Mouse (Mus musculus) splenic B cell, adult 2 months (primary cell): ENCODE data around the gene Sipa1l2.

Experiments used
- DNase-seq: peaks from one replicate; pipeline ENCODE4 v3.0.0-alpha.2; 2011; ENCODE audit warnings: low read depth, low spot score
- H3K27me3 ChIP-seq: 2 replicates; pipeline ENCODE4 v1.6.1; 2012; ENCODE audit warnings: mild to moderate bottlenecking, low read length, moderate library complexity, mixed read lengths; ENCODE audit not compliant: control insufficient read depth, poor library complexity, insufficient read depth, severe bottlenecking
- H3K36me3 ChIP-seq: 2 replicates; pipeline ENCODE4 v1.6.1; 2012; ENCODE audit warnings: mild to moderate bottlenecking, low read length, moderate library complexity, mixed read lengths; ENCODE audit not compliant: control insufficient read depth, poor library complexity, insufficient read depth, severe bottlenecking

Sipa1l2 gene

DNA sequence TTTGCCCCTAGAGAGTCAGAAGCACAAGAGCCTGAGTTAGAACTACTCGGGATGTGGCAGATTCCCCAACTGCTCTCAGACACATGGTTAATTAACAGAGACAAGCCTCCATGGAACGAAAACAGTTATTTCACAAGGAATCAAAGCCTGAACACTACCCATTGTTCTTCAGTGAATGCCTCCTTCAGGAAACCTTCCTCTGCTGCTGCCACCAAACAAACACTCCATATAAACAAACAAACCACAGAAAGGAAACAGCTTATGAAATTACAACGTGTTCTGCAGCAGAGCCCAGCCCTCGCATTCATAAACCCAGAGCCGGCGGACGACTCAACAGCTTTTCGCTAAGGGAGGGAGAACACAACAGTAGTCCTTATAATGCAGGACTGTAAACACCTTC, 52.2 kb downstream of the Sipa1l2 start:
- no peak for DNase-seq
- Histone ChIP-seq H3K36me3 (no peaks in the 10 kb centered on the region), H3K27me3 (no peaks in the 10 kb centered on the region)

DNA sequence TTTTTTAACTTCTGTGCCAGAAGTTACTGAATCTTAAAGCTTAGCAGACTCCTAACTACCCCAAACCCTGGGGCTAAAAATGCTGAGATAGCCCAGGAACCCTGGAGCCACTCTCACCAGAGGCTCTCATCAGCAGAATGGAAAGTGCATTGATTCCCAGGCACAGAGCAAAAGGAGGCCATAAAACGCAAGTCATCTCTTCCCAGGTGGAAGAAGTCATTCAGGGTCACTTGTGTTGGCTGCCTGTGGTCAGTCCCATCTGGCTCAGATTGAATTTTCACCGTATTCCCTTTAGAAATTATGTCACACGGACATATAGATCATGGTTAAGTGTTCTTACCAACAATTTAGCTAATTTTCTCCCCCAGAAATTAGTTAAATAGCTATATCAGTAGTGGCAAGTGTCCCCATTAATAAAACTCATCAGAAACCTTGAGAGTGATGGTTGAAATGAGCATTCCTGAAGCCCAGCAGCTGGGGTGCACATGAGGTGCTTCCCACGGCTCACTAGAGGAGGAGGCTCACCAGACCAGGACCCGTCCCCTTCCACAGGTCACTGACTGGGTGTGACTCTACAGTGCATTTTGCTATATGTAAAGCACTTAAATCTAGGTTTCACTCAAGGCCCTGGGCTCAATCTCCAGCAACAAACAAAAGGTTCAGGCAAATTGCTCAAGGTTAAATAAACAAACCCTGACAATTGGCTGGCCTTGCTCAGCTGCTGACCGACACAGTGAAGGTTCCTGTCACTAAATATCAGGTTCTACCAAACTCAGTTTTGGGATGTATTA, 53.3 kb downstream of the Sipa1l2 start:
- Histone ChIP-seq H3K27me3 (no peaks in the 10 kb centered on the region), H3K36me3 (no peaks in the 10 kb centered on the region; the same call in 1 of the 2 replicates)
- DNase-seq, result no peak

DNA sequence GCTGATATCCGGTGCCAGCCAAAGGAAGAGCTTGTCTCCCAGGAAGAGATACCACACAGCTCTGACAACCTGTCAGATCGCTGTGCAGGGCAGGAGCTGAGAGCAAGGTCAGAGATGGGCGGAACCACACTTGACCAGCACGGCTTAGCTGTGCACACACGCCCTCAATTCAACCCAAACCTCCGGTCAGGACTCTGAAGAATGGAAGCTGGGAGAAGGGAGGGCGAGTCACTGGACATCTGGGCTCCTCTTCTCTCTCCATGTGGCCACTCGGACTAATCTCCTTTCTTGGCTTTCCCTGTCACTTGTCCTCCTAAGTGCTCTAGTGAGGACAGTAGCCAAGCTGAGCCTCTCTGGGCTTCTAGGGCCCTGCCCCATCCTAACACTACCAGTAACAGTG, 53.9 kb downstream of the Sipa1l2 start:
- Histone ChIP-seq H3K36me3 (no peaks in the 10 kb centered on the region; the same call in 1 of the 2 replicates), H3K27me3 (no peaks in the 10 kb centered on the region)
- DNase-seq, result no peak

DNA sequence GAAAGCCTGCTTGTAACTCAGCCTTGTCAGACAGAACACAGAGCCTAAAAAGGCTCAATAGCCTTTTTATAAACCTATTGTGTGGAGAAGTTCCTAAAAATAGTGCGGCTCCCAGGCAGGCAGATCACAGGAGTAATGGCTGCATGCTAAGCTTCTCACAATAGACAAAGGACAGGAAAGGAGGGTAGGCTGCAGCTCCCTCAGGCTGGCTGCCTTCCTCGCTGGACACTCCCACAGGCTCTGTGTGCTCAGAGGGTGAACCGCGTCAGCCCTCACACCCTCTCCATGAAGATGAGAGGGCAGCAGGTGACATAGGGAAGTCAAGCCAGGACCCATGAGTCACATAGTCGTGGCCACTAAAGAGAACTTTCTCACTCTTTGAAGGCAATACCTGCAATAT, 55.7 kb downstream of the Sipa1l2 start:
- Histone ChIP-seq H3K36me3 (no peaks in the 10 kb centered on the region; the same call in 1 of the 2 replicates), H3K27me3 (no peaks in the 10 kb centered on the region)
- no peak for DNase-seq

DNA sequence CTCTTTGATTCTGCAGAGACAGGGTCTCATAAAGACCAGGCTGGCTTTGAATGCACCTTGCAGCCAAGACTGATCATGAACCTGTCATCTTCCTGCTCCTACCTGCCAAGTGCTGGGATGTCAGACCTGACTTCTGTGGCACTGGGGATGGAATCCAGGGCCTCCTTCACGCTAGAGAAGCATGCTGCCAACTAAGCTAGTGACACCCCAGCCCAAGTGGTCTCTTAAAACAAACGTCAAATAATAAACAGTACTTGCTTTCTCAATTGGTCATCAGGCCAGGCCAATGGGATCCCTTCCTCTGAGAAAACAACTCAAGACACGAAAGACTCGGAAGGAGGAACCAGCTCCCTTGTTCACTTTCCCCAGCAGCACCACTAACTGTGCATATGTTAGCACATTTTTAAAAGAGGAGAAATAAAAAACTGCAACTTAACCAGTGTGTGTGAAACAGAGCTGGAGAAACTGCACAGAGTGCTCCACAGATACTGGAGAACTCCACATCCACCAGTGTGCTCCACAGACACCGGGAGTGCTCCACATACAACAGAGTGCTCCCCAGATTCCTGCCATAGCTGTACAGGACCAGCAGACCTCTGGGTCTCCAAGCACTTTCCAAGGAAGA, 56.3 kb downstream of the Sipa1l2 start:
- DNase-seq, result no peak
- Histone ChIP-seq H3K36me3 (no peaks in the 10 kb centered on the region; the same call in 1 of the 2 replicates), H3K27me3 (no peaks in the 10 kb centered on the region)

DNA sequence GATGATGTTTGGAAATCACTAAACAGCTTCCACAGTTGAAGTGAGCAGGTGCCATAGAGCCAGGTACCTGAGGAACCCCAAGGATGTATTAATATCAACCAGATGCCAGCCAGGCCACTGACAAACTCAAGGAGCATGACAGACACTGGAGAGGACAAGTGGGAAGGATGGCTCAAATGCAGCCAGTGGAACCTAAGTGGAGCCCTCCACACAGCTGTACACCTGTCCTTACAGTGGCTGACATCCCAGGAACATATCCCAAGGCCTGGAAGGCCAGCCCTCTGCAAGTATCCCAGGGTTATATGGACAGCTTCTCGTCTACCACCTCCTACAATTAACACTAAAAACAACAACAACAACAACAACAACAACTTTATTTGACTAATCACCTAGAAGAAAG, 57.0 kb downstream of the Sipa1l2 start:
- H3K36me3 ChIP-seq, result no peaks in the 10 kb centered on the region; the same call in 1 of the 2 replicates
- no peak for DNase-seq

DNA sequence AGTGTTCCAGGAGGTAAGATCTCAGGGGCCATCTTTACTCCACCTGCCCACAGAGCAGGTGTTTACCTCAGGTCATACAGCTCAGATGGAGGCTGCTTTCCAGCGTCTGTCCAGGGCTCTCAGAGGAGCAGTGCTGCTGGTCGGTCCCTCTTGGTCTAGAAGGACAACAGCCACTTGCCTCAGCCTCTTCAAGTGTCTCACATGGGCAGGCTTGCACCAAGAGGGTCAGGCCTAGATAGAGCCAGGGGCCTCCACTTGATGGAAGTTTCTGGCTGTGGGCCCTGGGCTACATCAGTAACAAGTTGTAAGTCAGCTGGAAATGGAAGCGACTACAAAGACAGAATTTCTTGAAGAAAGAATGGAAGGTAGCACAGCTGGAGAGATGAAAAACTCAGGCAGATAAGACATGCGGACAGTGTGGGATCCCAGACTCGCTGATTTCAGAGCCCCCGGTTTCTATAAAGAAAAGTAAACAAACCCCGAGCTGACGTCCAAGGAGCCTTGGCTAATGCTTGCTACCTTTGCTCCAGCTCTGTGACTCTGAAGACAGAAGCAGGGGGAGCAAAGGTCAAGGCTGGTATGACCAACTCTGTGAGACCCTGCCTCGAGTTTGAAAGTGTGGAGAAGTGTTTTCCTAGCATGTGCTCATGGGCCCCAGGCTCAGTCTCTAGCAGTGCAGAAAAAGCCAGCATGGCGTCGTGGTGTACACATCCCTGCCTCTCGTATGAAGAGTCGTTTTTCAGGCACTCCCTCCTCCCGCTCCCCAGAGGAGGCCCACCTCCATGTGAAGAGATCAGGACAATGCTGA, 58.5 kb downstream of the Sipa1l2 start:
- Histone ChIP-seq H3K36me3 (no peaks in the 10 kb centered on the region; the same call in 1 of the 2 replicates), H3K27me3 (no peaks in the 10 kb centered on the region)
- DNase-seq, result no peak

More for the DNA sequence above, 57.0 kb downstream of the Sipa1l2 start:
- no peaks in the 10 kb centered on the region for H3K27me3 ChIP-seq

DNA sequence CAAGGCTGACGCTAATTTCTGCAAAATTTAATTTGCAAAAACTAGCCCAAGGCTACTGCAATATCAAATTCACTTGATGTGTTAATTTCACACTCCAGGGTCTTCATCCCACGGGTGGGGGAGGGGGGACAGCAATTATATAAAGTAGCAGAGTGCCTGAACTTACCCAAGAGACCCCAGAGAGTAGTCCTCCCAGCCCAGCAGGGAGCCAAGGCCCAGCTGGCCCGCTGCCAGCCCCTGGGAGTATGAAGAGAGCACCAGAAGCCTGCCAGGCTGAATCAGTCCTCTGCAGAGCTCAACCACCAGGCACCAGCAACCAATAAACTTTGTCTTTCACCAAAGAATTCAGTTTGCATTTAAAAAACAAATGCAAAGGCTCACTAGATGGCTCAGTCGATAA, 59.8 kb downstream of the Sipa1l2 start:
- DNase-seq, result no peak
- Histone ChIP-seq H3K36me3 (no peaks in the 10 kb centered on the region; the same call in 1 of the 2 replicates), H3K27me3 (no peaks in the 10 kb centered on the region)

DNA sequence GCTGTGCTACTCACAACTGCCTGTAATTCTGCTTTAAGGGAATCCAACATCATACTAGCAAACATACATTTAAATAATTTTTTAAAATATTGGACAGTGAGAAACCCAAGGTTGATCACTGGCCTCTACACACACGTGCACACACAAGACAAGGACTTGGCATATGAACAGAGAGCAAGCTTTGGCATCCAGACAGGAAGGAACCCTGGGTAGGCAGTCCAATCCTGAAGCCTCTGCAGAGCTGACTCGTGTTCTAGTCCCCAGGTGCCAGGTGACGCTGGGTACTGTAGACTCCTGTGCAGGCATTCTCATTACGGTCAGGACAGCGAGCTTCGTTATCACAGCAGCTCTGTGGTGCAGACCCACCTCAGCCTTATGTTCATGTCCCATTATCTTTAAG, 60.4 kb downstream of the Sipa1l2 start:
- no peaks in the 10 kb centered on the region for H3K27me3 ChIP-seq

DNA sequence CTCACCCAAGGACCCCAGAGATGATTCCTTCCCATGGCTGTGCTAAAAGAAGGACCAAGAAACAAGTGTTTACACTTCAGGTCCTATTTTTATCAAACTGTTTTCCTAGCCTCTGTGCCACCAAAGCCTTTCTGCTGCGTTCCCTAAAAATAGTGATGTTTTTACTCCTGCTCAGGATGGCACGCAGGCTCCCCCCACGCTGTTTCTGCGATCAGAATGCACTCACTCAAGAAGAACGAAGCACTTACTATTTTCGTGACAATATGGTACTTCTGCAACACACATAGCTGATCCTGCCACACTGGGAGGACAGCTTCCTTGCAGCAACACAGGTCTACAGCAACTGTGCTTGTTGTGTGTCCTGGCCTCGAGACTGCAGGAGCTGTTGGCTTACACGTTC, 62.3 kb downstream of the Sipa1l2 start:
- Histone ChIP-seq H3K36me3 (no peaks in the 10 kb centered on the region; the same call in 1 of the 2 replicates), H3K27me3 (no peaks in the 10 kb centered on the region)
- no peak for DNase-seq

More for the DNA sequence above, 60.4 kb downstream of the Sipa1l2 start:
- no peak for DNase-seq
- H3K36me3 ChIP-seq, result no peaks in the 10 kb centered on the region; the same call in 1 of the 2 replicates

DNA sequence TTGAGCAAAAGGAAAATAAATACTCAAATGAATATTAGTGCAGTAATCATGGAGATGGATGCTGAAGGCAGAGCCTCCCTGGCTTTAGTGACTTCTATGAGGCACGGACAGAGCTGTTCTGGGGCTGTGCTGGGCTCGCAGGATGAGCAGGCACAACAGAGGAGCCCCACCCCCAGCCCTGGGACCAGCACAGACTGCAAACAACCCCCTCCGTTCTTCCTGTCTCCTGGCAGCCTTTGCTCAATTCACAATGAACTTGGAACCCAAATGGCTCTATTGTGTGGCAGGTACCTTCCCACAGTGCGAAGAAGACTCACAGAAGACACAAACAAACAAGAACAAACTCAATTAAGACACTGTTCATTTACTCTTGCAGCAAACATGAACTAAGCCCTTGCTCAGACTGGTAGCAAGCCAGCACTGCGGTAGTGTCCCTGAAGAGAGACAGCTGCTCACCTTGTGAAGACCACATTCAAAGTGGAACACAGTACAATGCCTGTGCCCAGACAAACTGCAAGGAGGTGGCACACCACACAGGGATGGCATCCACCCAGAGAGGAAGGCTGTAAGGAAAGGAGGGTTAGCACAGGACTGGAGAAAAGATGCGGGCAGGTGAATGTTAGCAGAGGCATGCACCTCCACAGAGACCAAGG, 64.9 kb downstream of the Sipa1l2 start:
- Histone ChIP-seq H3K27me3 (no peaks in the 10 kb centered on the region), H3K36me3 (no peaks in the 10 kb centered on the region)
- DNase-seq, result no peak

DNA sequence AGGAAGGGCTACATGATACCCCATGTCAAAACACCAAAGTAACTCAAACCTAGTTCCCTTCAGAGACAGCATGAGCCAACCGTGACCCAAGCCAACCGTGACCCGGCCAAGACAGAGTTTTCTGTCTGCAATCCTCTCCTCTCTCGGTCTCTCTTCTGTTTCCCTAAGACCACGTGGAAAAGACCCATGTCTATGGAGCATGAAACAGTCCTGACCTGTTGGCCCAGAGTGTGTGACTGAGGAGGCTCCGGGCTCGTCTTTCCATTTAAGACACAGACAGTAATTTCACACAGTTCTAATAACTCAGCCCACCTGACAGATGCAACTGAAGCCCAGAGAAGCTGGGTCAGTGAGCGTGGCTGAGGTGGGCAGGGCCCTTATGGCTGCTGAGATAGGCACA, 65.8 kb downstream of the Sipa1l2 start:
- Histone ChIP-seq H3K36me3 (no peaks in the 10 kb centered on the region), H3K27me3 (no peaks in the 10 kb centered on the region)
- DNase-seq, result no peak

DNA sequence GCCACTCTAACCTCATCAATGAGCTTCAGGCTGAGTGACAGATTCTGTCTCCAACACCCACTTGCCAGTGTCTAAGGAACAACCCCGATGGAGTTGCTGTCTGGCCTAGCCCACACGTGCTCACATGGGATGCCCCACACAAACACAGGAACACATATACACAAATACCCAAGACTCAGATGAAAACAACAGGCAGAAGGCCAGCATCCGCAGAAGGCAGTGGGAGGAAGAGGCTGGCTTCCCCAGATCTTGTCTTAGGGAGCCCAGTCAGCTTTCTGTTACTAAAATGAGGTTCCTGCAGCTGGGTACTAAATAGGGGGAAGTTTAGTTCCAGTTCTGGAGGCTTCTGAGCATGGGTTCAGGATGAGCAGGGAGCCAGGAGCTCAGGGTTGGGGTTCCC, 66.8 kb downstream of the Sipa1l2 start:
- Histone ChIP-seq H3K27me3 (no peaks in the 10 kb centered on the region), H3K36me3 (no peaks in the 10 kb centered on the region)
- DNase-seq, result no peak

DNA sequence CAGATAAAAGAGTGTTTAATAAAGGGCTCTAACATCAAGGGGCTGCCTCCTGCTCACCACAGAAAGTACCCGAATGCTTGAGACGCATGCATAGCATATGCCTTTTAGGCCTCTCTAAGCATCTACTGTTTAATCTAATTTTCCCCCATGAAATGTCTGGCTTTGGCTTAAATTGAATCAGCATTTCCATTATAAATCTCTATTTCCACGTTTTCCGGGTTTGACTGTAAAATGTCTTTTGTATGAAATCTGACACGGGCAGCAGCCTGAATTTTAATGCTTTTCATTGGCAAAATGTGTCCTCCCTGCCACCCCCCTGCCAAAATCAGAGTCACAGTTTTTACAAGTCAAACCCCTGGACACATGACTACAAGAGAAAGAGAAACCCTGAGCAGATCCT, 69.6 kb downstream of the Sipa1l2 start:
- no peak for DNase-seq
- Histone ChIP-seq H3K36me3 (no peaks in the 10 kb centered on the region), H3K27me3 (no peaks in the 10 kb centered on the region)
